22 mouse cellular contexts compared by ENCODE assay signal in genomic region chr12:17093772-17094171, GRCm38 (mm10).
A peak's percentile ranks its signal among the peaks of the same experiment; 100 is the strongest.
DNase-seq lines count a peak whose midpoint lies in the region; ATAC-seq and TF ChIP-seq lines count a peak whose summit lies in the region.
"Had no signal": no experiment of that assay in that cellular context is flagged by ENCODE, and none has a peak within 500 bp of the region (broad histone marks: within the 10 kb centered on the region; RNA-seq: fewer than 3 reads in every experiment).

No protein-coding gene starts in this region.

- no peaks in the 10 kb centered on the region for H3K9me3 ChIP-seq in lung, embryonic 15.5 days
- no peaks in the 10 kb centered on the region for H3K9me3 ChIP-seq in midbrain, postnatal 0 days (ENCODE audit: low read length)
- H3K9me3 ChIP-seq in midbrain, embryonic 11.5 days (ENCODE audit: control insufficient read depth, low read length) = no peaks in the 10 kb centered on the region
- H3K9me3 ChIP-seq: forebrain, embryonic 10.5 days; hindbrain, embryonic 13.5 days had no signal

- no peak for DNase-seq in lung, postnatal 25 days (ENCODE audit: low spot score)
- DNase-seq in lung, postnatal 36 days = peak; percentile 26
- no peak for DNase-seq in lung, postnatal 14 days
- DNase-seq in midbrain, postnatal 0 days (ENCODE audit: low spot score) = peak; percentile 24
- DNase-seq in midbrain, embryonic 11.5 days (ENCODE audit: low spot score, missing footprints) = no peak
- DNase-seq in lung, postnatal 4 days = peak; percentile 14 to 40
- DNase-seq in cerebellum, postnatal 36 days = no peak
- DNase-seq: adrenal gland, adult 2 months; adrenal gland, postnatal 14 days; cerebellum, adult 11-12 months; cerebellum, adult 8-10 months; cerebellum, postnatal 10 days; forebrain, postnatal 0 days; gastrocnemius, adult 2 months; gastrocnemius, postnatal 14 days; heart, adult 11 months had no signal

- no peaks in the 10 kb centered on the region for H3K36me3 ChIP-seq in lung, embryonic 15.5 days
- no peaks in the 10 kb centered on the region for H3K36me3 ChIP-seq in midbrain, postnatal 0 days (ENCODE audit: insufficient read depth, low read length)
- H3K36me3 ChIP-seq in midbrain, embryonic 11.5 days (ENCODE audit: control insufficient read depth, insufficient read depth, low read length) = no peaks in the 10 kb centered on the region
- H3K36me3 ChIP-seq: forebrain, embryonic 10.5 days; hindbrain, embryonic 13.5 days had no signal

- no peaks in the 10 kb centered on the region for H3K27me3 ChIP-seq in lung, embryonic 15.5 days
- no peaks in the 10 kb centered on the region for H3K27me3 ChIP-seq in midbrain, postnatal 0 days (ENCODE audit: insufficient read depth, low read length)
- no peaks in the 10 kb centered on the region for H3K27me3 ChIP-seq in midbrain, embryonic 11.5 days (ENCODE audit: control insufficient read depth, insufficient read depth, low read length)
- H3K27me3 ChIP-seq: hindbrain, embryonic 13.5 days had no signal

- peaks cover 35% of the 10 kb centered on the region for H3K4me1 ChIP-seq in lung, embryonic 15.5 days
- H3K4me1 ChIP-seq in midbrain, postnatal 0 days (ENCODE audit: insufficient read depth, low read length) = no peaks in the 10 kb centered on the region; the same call in 1 of the 2 replicates
- no peaks in the 10 kb centered on the region for H3K4me1 ChIP-seq in midbrain, embryonic 11.5 days (ENCODE audit: control insufficient read depth, insufficient read depth, low read length)

- peak; percentile 6; the same call in 1 of the 2 replicates for TF ChIP-seq CTCF in midbrain, postnatal 0 days (IDR thresholded peaks at IDR 0.05)

- H3K27ac ChIP-seq in lung, embryonic 15.5 days = no peak overlapping the region
- H3K27ac ChIP-seq in midbrain, postnatal 0 days (ENCODE audit: low read depth, low read length) = no peak overlapping the region
- H3K27ac ChIP-seq in midbrain, embryonic 11.5 days (ENCODE audit: low read depth, low read length) = no peak overlapping the region
- H3K27ac ChIP-seq: forebrain, embryonic 10.5 days; gastrocnemius, adult 2 months; hindbrain, embryonic 13.5 days had no signal

- H3K4me3 ChIP-seq in lung, embryonic 15.5 days = no peak overlapping the region
- H3K4me3 ChIP-seq in midbrain, postnatal 0 days (ENCODE audit: low read depth, low read length) = no peak overlapping the region
- no peak overlapping the region for H3K4me3 ChIP-seq in midbrain, embryonic 11.5 days (ENCODE audit: low read depth, low read length)
- H3K4me3 ChIP-seq: forebrain, embryonic 10.5 days; gastrocnemius, adult 2 months; hindbrain, embryonic 13.5 days had no signal

- peak; percentile 61; the same call in 1 of the 2 replicates for ATAC-seq in lung, embryonic 15.5 days (ENCODE audit: borderline replicate concordance, extremely low read depth, low FRiP score, low TSS enrichment)
- no peak for ATAC-seq in midbrain, postnatal 0 days (ENCODE audit: low FRiP score)
- ATAC-seq in midbrain, embryonic 11.5 days (ENCODE audit: low FRiP score) = no peak
- ATAC-seq: CD4-positive, CD25-positive, alpha-beta regulatory T cell, adult 4 months; forebrain, embryonic 14.5 days; forebrain, postnatal 0 days had no signal

- WGBS in lung, embryonic 15.5 days = 31% methylated on average over 3 of the region's 3 CpGs
- WGBS in midbrain, postnatal 0 days = 53% methylated on average over 3 of the region's 3 CpGs
- 69% methylated on average over 3 of the region's 3 CpGs for WGBS in midbrain, embryonic 11.5 days

- no peak overlapping the region for H3K9ac ChIP-seq in lung, embryonic 15.5 days
- H3K9ac ChIP-seq in midbrain, postnatal 0 days (replicated peaks; ENCODE audit: low read length, poor library complexity, severe bottlenecking) = no peak overlapping the region
- no peak overlapping the region for H3K9ac ChIP-seq in midbrain, embryonic 11.5 days (ENCODE audit: low read length)
- H3K9ac ChIP-seq: forebrain, postnatal 0 days; hindbrain, embryonic 13.5 days had no signal

- H3K4me2 ChIP-seq in lung, embryonic 15.5 days = no peak overlapping the region
- no peak overlapping the region for H3K4me2 ChIP-seq in midbrain, postnatal 0 days (ENCODE audit: low read depth, low read length, poor library complexity, severe bottlenecking)
- no peak overlapping the region for H3K4me2 ChIP-seq in midbrain, embryonic 11.5 days
- H3K4me2 ChIP-seq: heart, embryonic 11.5 days; hindbrain, embryonic 13.5 days had no signal

Comparison
In these comparisons a context has a peak if more than half of its experiments do, and no peak if none do; other contexts are left out.
1. DNase-seq: peak in lung, postnatal 36 days (single experiment), midbrain, postnatal 0 days (single experiment) and lung, postnatal 4 days (2 of 2); none in lung, postnatal 25 days (single experiment), lung, postnatal 14 days (single experiment), midbrain, embryonic 11.5 days (single experiment) and cerebellum, postnatal 36 days (0 of 2).